8 mouse cellular contexts compared by ENCODE assay signal in genomic region chr3:52268487-52268736, GRCm38 (mm10). TPM values are rescaled to one million over a fixed set of nuclear protein-coding genes. Genes with fewer than 3 reads are reported as not detected.
DNase-seq lines count a peak whose midpoint lies in the region; ATAC-seq lines count a peak whose summit lies in the region.

No protein-coding gene starts in this region.

- H3K36me3 ChIP-seq in limb, embryonic 13.5 days, result no peaks in the 10 kb centered on the region
- no peaks in the 10 kb centered on the region for H3K36me3 ChIP-seq in stomach, embryonic 15.5 days

- peaks cover 35% of the 10 kb centered on the region for H3K4me1 ChIP-seq in limb, embryonic 13.5 days
- peaks cover 6% of the 10 kb centered on the region; the same call in 1 of the 2 replicates for H3K4me1 ChIP-seq in stomach, embryonic 15.5 days

- peak overlapping the region; percentile 86 for H3K27ac ChIP-seq in limb, embryonic 13.5 days
- H3K27ac ChIP-seq in stomach, embryonic 15.5 days, result peak overlapping the region; percentile 95

- peak overlapping the region; percentile 99 for H3K4me2 ChIP-seq in limb, embryonic 13.5 days (replicated peaks)
- peak overlapping the region; percentile 96 for H3K4me2 ChIP-seq in stomach, embryonic 15.5 days

- peak overlapping the region; percentile 84 for H3K4me3 ChIP-seq in limb, embryonic 13.5 days
- peak overlapping the region; percentile 98 for H3K4me3 ChIP-seq in stomach, embryonic 15.5 days (replicated peaks)

- H3K27me3 ChIP-seq in limb, embryonic 13.5 days, result peaks cover 20% of the 10 kb centered on the region
- no peaks in the 10 kb centered on the region for H3K27me3 ChIP-seq in stomach, embryonic 15.5 days (replicated peaks)

- no peaks in the 10 kb centered on the region for H3K9me3 ChIP-seq in limb, embryonic 13.5 days
- no peaks in the 10 kb centered on the region for H3K9me3 ChIP-seq in stomach, embryonic 15.5 days

- DNase-seq in cerebellum, adult 9-11 months, result peak; percentile 81
- DNase-seq in cerebellum, adult 8-10 months, result no peak
- DNase-seq in right cerebral cortex, postnatal 4 days, result peak; percentile 53
- DNase-seq in right cerebral cortex, postnatal 36 days (ENCODE audit: low spot score in 2 of 2), result no peak
- no peak for DNase-seq in urinary bladder, postnatal 10 days (ENCODE audit: low spot score)
- no peak for DNase-seq in natural killer cell, adult 2 months (ENCODE audit: low spot score in 2 of 2)

- H3K9ac ChIP-seq in limb, embryonic 13.5 days, result peak overlapping the region; percentile 88
- peak overlapping the region; percentile 91 for H3K9ac ChIP-seq in stomach, embryonic 15.5 days

- ATAC-seq in limb, embryonic 13.5 days (ENCODE audit: low FRiP score, low read depth), result peak; percentile 45
- no peak; the same call in 1 of the 2 replicates for ATAC-seq in stomach, embryonic 15.5 days (ENCODE audit: insufficient read depth, low FRiP score, low read depth)

- WGBS in limb, embryonic 13.5 days, result 0% methylated on average over 32 of the region's 40 CpGs
- WGBS in stomach, embryonic 15.5 days, result under 1% methylated on average over 38 of the region's 40 CpGs

RNA-seq across cellular contexts. Expression of gene Foxo1, which starts 0.3 kb away (rescaled TPM):
- 5.2 and 5.5 TPM in 2 replicates for polyA plus RNA-seq in limb, embryonic 13.5 days (2015; fragmentation: Nextera tagmentation; extraction: Ambion mirVana)
- 6.5 and 7.0 TPM in 2 replicates for polyA plus RNA-seq in stomach, embryonic 15.5 days (2015; fragmentation: Nextera tagmentation; extraction: Ambion mirVana)

Comparison
In these comparisons a context has a peak if more than half of its experiments do, and no peak if none do; other contexts are left out.
1. DNase-seq: peak in cerebellum, adult 9-11 months (single experiment) and right cerebral cortex, postnatal 4 days (single experiment); none in cerebellum, adult 8-10 months (single experiment), right cerebral cortex, postnatal 36 days (0 of 2), urinary bladder, postnatal 10 days (single experiment) and natural killer cell, adult 2 months (0 of 2).